Mouse (Mus musculus): Measurements from ENCODE around the gene H2afy. TPM values are rescaled to one million over a fixed set of nuclear protein-coding genes. Genes with fewer than 3 reads are reported as not detected.
A peak's percentile ranks its signal among the peaks of the same experiment; 100 is the strongest.

The H2afy gene
- polyA plus RNA-seq, 1 experiment from 2014 or later: 380 TPM

- no peak for ATAC-seq (ENCODE audit: low FRiP score)
- WGBS: 76% methylated on average over 6 of the region's 6 CpGs
- no peak overlapping the region for H3K9ac ChIP-seq
Observed at GRCm38 (mm10) chr13:56163751-56164150, 27.6 kb upstream of the H2afy start.

DNA sequence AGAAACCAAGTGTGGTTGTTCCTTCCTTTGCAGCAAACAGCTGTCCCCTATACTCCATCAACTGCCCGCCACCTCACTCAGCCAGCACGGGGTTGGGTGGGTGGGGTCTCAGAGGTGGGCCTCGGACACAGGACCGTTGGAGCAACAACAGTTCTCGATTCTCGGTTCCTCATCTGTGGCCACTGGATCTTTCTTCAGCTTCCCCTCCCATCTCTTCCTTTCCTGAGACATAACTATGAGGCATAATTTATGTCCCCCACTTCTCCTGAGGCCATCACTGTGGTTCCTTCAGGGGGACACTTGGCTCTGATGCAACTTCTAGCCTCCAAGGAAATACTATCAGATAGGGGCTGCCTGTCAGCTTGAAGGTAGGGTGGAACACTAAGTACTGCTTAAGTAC is 26.7 kb upstream of the H2afy start:
- H3K4me2 ChIP-seq: no peak overlapping the region
- ATAC-seq (ENCODE audit: low FRiP score): no peak
- H3K36me3 ChIP-seq: no peaks in the 10 kb centered on the region
- no peak overlapping the region for H3K9ac ChIP-seq
- 0 out of 2 replicates have a peak, but pooled peaks cover 4% of the 10 kb centered on the region for H3K27me3 ChIP-seq
- H3K4me1 ChIP-seq (replicated peaks): peaks cover 4% of the 10 kb centered on the region; the same call in 1 of the 2 replicates
- H3K27ac ChIP-seq: no peak overlapping the region
- H3K9me3 ChIP-seq: no peaks in the 10 kb centered on the region
- 88% methylated on average over 6 of the region's 6 CpGs for WGBS
- no peak overlapping the region for H3K4me3 ChIP-seq

More at GRCm38 (mm10) chr13:56163751-56164150, 27.6 kb upstream of the H2afy start:
- Histone ChIP-seq H3K36me3 (no peaks in the 10 kb centered on the region), H3K27ac (no peak overlapping the region), H3K4me1 (replicated peaks) (peaks cover 11% of the 10 kb centered on the region), H3K4me2 (no peak overlapping the region), H3K9me3 (no peaks in the 10 kb centered on the region), H3K4me3 (no peak overlapping the region), H3K27me3 (0 out of 2 replicates have a peak, but pooled peaks cover 4% of the 10 kb centered on the region)

GRCm38 (mm10) chr13:56159614-56160363 is 23.6 kb upstream of the H2afy start:
- WGBS: 55% methylated on average over 17 of the region's 17 CpGs
- no peak for ATAC-seq (ENCODE audit: low FRiP score)
- H3K9ac ChIP-seq: no peak overlapping the region

GRCm38 (mm10) chr13:56159016-56159601 is 22.9 kb upstream of the H2afy start:
- no peak overlapping the region for H3K4me3 ChIP-seq
- no peak overlapping the region for H3K4me2 ChIP-seq
- H3K27me3 ChIP-seq: 0 out of 2 replicates have a peak, but pooled peaks cover 3% of the 10 kb centered on the region
- H3K9me3 ChIP-seq: no peaks in the 10 kb centered on the region
- ATAC-seq (ENCODE audit: low FRiP score): no peak
- H3K27ac ChIP-seq: no peak overlapping the region
- no peaks in the 10 kb centered on the region for H3K36me3 ChIP-seq
- no peak overlapping the region for H3K9ac ChIP-seq
- H3K4me1 ChIP-seq (replicated peaks): 0 out of 2 replicates have a peak, but pooled peaks cover 2% of the 10 kb centered on the region
- 79% methylated on average over 14 of the region's 14 CpGs for WGBS

More at GRCm38 (mm10) chr13:56159614-56160363, 23.6 kb upstream of the H2afy start:
- H3K4me1 ChIP-seq (replicated peaks): 0 out of 2 replicates have a peak, but pooled peaks cover 2% of the 10 kb centered on the region
- H3K27me3 ChIP-seq: 0 out of 2 replicates have a peak, but pooled peaks cover 7% of the 10 kb centered on the region
- no peaks in the 10 kb centered on the region for H3K36me3 ChIP-seq
- no peak overlapping the region for H3K4me3 ChIP-seq
- no peaks in the 10 kb centered on the region for H3K9me3 ChIP-seq
- no peak overlapping the region for H3K27ac ChIP-seq
- no peak overlapping the region for H3K4me2 ChIP-seq

GRCm38 (mm10) chr13:56155671-56156070 is 19.5 kb upstream of the H2afy start:
- Histone ChIP-seq H3K36me3 (no peaks in the 10 kb centered on the region), H3K4me1 (replicated peaks) (peaks cover 7% of the 10 kb centered on the region; the same call in 1 of the 2 replicates), H3K4me2 (no peak overlapping the region), H3K27me3 (0 out of 2 replicates have a peak, but pooled peaks cover 3% of the 10 kb centered on the region), H3K4me3 (no peak overlapping the region), H3K27ac (no peak overlapping the region), H3K9me3 (no peaks in the 10 kb centered on the region), H3K9ac (no peak overlapping the region)
- WGBS: 74% methylated on average over 7 of the region's 7 CpGs
- ATAC-seq (ENCODE audit: low FRiP score): no peak

- WGBS: 83% methylated on average over 5 of the region's 5 CpGs
- no peak overlapping the region for H3K4me2 ChIP-seq
Observed at GRCm38 (mm10) chr13:56155048-56155447, 18.9 kb upstream of the H2afy start.

DNA sequence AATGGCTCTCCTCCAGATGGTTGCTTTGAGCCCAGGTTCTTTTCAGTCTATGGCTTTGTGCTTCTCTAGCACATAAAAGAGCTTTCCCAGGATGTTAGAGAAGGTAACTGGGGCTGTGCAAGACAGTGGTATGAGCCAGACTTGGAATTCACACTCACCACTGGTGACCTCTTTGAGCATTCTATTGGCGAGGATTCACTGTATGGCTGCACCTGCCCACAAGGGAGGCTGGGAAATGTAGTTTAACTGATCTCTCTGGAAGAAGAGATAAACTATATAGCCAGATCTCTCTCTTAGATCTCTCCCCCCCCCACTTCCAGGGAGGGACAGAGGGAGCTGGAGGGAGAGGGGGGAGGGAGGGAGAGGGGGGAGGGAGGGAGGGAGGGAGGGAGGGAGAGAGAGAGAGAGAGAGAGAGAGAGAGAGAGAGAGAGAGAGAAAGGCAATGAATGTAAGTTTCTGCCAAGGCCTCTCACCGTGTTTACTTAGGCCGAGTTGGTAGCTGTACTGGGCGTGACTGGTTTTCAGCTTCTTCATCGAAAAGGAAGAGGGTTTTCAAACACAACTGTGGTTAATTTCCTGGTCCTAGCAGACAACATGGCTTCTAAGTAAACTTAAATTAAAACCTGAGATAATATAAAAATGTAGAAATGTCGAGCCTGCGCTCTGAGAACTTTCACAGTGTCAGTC is 16.8 kb upstream of the H2afy start:
- H3K27me3 ChIP-seq: peaks cover 4% of the 10 kb centered on the region; the same call in 1 of the 2 replicates
- ATAC-seq (ENCODE audit: low FRiP score): no peak
- H3K9me3 ChIP-seq: no peaks in the 10 kb centered on the region
- H3K27ac ChIP-seq: no peak overlapping the region
- WGBS: 80% methylated on average over 7 of the region's 7 CpGs
- H3K9ac ChIP-seq: no peak overlapping the region
- H3K36me3 ChIP-seq: no peaks in the 10 kb centered on the region
- no peak overlapping the region for H3K4me3 ChIP-seq
- H3K4me1 ChIP-seq (replicated peaks): peaks cover 5% of the 10 kb centered on the region; the same call in 1 of the 2 replicates
- no peak overlapping the region for H3K4me2 ChIP-seq

More at GRCm38 (mm10) chr13:56155048-56155447, 18.9 kb upstream of the H2afy start:
- no peaks in the 10 kb centered on the region for H3K9me3 ChIP-seq
- H3K27me3 ChIP-seq: 0 out of 2 replicates have a peak, but pooled peaks cover 3% of the 10 kb centered on the region
- no peak for ATAC-seq (ENCODE audit: low FRiP score)
- H3K4me1 ChIP-seq (replicated peaks): peaks cover 5% of the 10 kb centered on the region; the same call in 1 of the 2 replicates
- H3K9ac ChIP-seq: no peak overlapping the region
- no peak overlapping the region for H3K4me3 ChIP-seq
- H3K27ac ChIP-seq: no peak overlapping the region
- no peaks in the 10 kb centered on the region for H3K36me3 ChIP-seq

GRCm38 (mm10) chr13:56151404-56152226 is 15.5 kb upstream of the H2afy start:
- H3K4me1 ChIP-seq (replicated peaks): peaks cover 5% of the 10 kb centered on the region; the same call in 1 of the 2 replicates
- peak overlapping the region; percentile 20; the same call in 1 of the 2 replicates for H3K27ac ChIP-seq
- no peak overlapping the region for H3K4me2 ChIP-seq
- no peak overlapping the region for H3K9ac ChIP-seq
- no peak overlapping the region for H3K4me3 ChIP-seq
- ATAC-seq (ENCODE audit: low FRiP score): no peak
- H3K36me3 ChIP-seq: no peaks in the 10 kb centered on the region
- H3K9me3 ChIP-seq: no peaks in the 10 kb centered on the region
- peaks cover 5% of the 10 kb centered on the region; the same call in 1 of the 2 replicates for H3K27me3 ChIP-seq
- 57% methylated on average over 22 of the region's 22 CpGs for WGBS

GRCm38 (mm10) chr13:56145523-56145922 is 9.4 kb upstream of the H2afy start:
- no peaks in the 10 kb centered on the region for H3K36me3 ChIP-seq
- no peak overlapping the region for H3K4me3 ChIP-seq
- no peak for ATAC-seq (ENCODE audit: low FRiP score)
- H3K4me1 ChIP-seq (replicated peaks): no peaks in the 10 kb centered on the region
- no peaks in the 10 kb centered on the region for H3K9me3 ChIP-seq
- 38% methylated on average over 3 of the region's 3 CpGs for WGBS
- peaks cover 10% of the 10 kb centered on the region; the same call in 1 of the 2 replicates for H3K27me3 ChIP-seq
- H3K4me2 ChIP-seq: no peak overlapping the region
- H3K27ac ChIP-seq: no peak overlapping the region
- no peak overlapping the region for H3K9ac ChIP-seq

DNA sequence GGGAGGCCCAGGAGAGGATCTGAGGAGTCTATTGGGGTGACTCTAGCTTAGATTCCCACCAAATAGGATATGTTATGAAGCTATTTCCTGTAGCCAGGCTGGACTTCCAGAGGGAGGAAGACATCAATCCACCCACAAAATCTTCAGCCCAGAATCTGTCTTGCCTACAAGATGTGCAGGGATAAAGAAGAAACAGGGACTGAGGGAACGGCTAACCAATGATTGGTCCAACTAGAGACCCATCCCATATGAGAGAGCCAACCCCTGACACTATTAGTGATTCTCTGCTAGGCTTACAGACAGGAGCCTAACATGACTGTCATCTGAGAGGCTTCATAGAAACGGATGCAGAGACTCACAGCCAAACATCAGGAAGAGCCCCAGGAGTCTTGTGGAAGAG is 7.9 kb upstream of the H2afy start:
- Histone ChIP-seq H3K27ac (no peak overlapping the region), H3K9ac (no peak overlapping the region), H3K27me3 (peaks cover 10% of the 10 kb centered on the region; the same call in 1 of the 2 replicates), H3K4me3 (no peak overlapping the region), H3K4me2 (no peak overlapping the region), H3K36me3 (no peaks in the 10 kb centered on the region), H3K4me1 (replicated peaks) (no peaks in the 10 kb centered on the region), H3K9me3 (no peaks in the 10 kb centered on the region)
- no peak for ATAC-seq (ENCODE audit: low FRiP score)
- 56% methylated on average over 2 of the region's 2 CpGs for WGBS

DNA sequence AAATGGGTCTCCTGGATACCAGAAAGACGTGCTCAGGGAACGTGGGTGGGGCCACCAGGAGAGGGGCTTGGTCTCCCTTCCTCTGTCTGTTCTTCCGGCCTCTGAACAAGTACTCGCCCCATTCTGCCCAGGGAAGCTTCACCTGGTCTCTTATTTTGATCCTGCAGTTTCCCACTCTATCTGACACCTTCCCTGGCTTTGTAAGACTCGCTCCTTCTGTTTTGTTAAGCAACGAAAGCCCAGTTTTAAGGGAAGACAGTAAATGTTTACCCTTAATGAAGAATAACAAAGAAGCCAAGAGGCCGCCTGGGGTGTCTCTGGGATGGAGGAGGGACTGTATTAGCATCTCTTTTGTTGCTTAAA is 7.0 kb upstream of the H2afy start:
- no peak overlapping the region for H3K27ac ChIP-seq
- H3K4me1 ChIP-seq (replicated peaks): no peaks in the 10 kb centered on the region
- no peaks in the 10 kb centered on the region for H3K9me3 ChIP-seq
- no peak overlapping the region for H3K4me2 ChIP-seq
- peaks cover 15% of the 10 kb centered on the region; the same call in 1 of the 2 replicates for H3K27me3 ChIP-seq
- H3K4me3 ChIP-seq: no peak overlapping the region
- no peak overlapping the region for H3K9ac ChIP-seq
- H3K36me3 ChIP-seq: no peaks in the 10 kb centered on the region
- ATAC-seq (ENCODE audit: low FRiP score): no peak
- 4% methylated on average over 7 of the region's 7 CpGs for WGBS

Measured in hindbrain, embryonic 13.5 days (tissue).